8 mouse cellular contexts compared by ENCODE assay signal in genomic region chr19:8943047-8943446, GRCm38 (mm10). TPM values are rescaled to one million over a fixed set of nuclear protein-coding genes. Genes with fewer than 3 reads are reported as not detected.
DNase-seq lines count a peak whose midpoint lies in the region; ATAC-seq lines count a peak whose summit lies in the region.

No protein-coding gene starts in this region.

- peaks cover 51% of the 10 kb centered on the region for H3K36me3 ChIP-seq in kidney, embryonic 14.5 days (ENCODE audit: control insufficient read depth, insufficient read depth, low read length)
- peaks cover 39% of the 10 kb centered on the region for H3K36me3 ChIP-seq in hindbrain, embryonic 13.5 days
- H3K36me3 ChIP-seq in midbrain, embryonic 13.5 days = peaks cover 43% of the 10 kb centered on the region

- no peak for ATAC-seq in kidney, embryonic 14.5 days (ENCODE audit: low FRiP score, low TSS enrichment)
- no peak for ATAC-seq in hindbrain, embryonic 13.5 days (ENCODE audit: low FRiP score)
- ATAC-seq in midbrain, embryonic 13.5 days = no peak

- WGBS in kidney, embryonic 14.5 days = 60% methylated on average over 2 of the region's 2 CpGs
- 79% methylated on average over 2 of the region's 2 CpGs for WGBS in hindbrain, embryonic 13.5 days
- WGBS in midbrain, embryonic 13.5 days = 82% methylated on average over 2 of the region's 2 CpGs

- no peaks in the 10 kb centered on the region for H3K9me3 ChIP-seq in kidney, embryonic 14.5 days (ENCODE audit: control insufficient read depth, low read length)
- H3K9me3 ChIP-seq in hindbrain, embryonic 13.5 days = no peaks in the 10 kb centered on the region
- no peaks in the 10 kb centered on the region for H3K9me3 ChIP-seq in midbrain, embryonic 13.5 days

- H3K4me1 ChIP-seq in kidney, embryonic 14.5 days (ENCODE audit: control insufficient read depth, insufficient read depth, low read length) = peaks cover 23% of the 10 kb centered on the region
- H3K4me1 ChIP-seq in hindbrain, embryonic 13.5 days (replicated peaks) = peaks cover 41% of the 10 kb centered on the region
- peaks cover 38% of the 10 kb centered on the region for H3K4me1 ChIP-seq in midbrain, embryonic 13.5 days (replicated peaks)

- peak overlapping the region; percentile 99 for H3K9ac ChIP-seq in kidney, embryonic 14.5 days (ENCODE audit: low read depth, low read length)
- H3K9ac ChIP-seq in hindbrain, embryonic 13.5 days = peak overlapping the region; percentile 98
- peak overlapping the region; percentile 99 for H3K9ac ChIP-seq in midbrain, embryonic 13.5 days (replicated peaks)

- peak overlapping the region; percentile 97 for H3K4me3 ChIP-seq in kidney, embryonic 14.5 days (ENCODE audit: low read length)
- H3K4me3 ChIP-seq in hindbrain, embryonic 13.5 days = peak overlapping the region; percentile 96
- peak overlapping the region; percentile 98 for H3K4me3 ChIP-seq in midbrain, embryonic 13.5 days (replicated peaks)

- no peaks in the 10 kb centered on the region for H3K27me3 ChIP-seq in kidney, embryonic 14.5 days (ENCODE audit: control insufficient read depth, insufficient read depth, low read length)
- H3K27me3 ChIP-seq in hindbrain, embryonic 13.5 days = no peaks in the 10 kb centered on the region
- no peaks in the 10 kb centered on the region for H3K27me3 ChIP-seq in midbrain, embryonic 13.5 days

- H3K4me2 ChIP-seq in kidney, embryonic 14.5 days (replicated peaks; ENCODE audit: low read depth, low read length) = peak overlapping the region; percentile 60
- H3K4me2 ChIP-seq in hindbrain, embryonic 13.5 days = peak overlapping the region; percentile 74
- peak overlapping the region; percentile 72 for H3K4me2 ChIP-seq in midbrain, embryonic 13.5 days (replicated peaks)

- DNase-seq in kidney, postnatal 4 days = no peak
- DNase-seq in adipocyte (ENCODE audit: low spot score) = peak; percentile 52
- DNase-seq in layer of hippocampus, postnatal 36 days = no peak
- DNase-seq in urinary bladder, postnatal 10 days (ENCODE audit: low spot score) = no peak
- no peak for DNase-seq in cerebellum, postnatal 4 days (ENCODE audit: low spot score in 2 of 2)

- H3K27ac ChIP-seq in kidney, embryonic 14.5 days (ENCODE audit: low read depth, low read length) = no peak overlapping the region; the same call in 1 of the 2 replicates
- no peak overlapping the region for H3K27ac ChIP-seq in hindbrain, embryonic 13.5 days
- no peak overlapping the region for H3K27ac ChIP-seq in midbrain, embryonic 13.5 days

RNA-seq across cellular contexts. Expression of gene Mta2, which starts 1.4 kb away (rescaled TPM):
- 45.3 and 67.2 TPM in 2 replicates for polyA plus RNA-seq in kidney, embryonic 14.5 days (2014; fragmentation: Nextera tagmentation; extraction: Ambion mirVana)
- polyA plus RNA-seq in hindbrain, embryonic 13.5 days (2015; fragmentation: Nextera tagmentation; extraction: Ambion mirVana) = 133 and 137 TPM in 2 replicates
- polyA plus RNA-seq in midbrain, embryonic 13.5 days (2015; fragmentation: Nextera tagmentation; extraction: Ambion mirVana) = 149 and 153 TPM in 2 replicates
- 10 to 100 TPM; 54.7 to 60.7 TPM for total RNA-seq in layer of hippocampus, postnatal 36 days (2021)

RNA-seq across cellular contexts. Expression of gene Tut1, which starts 10.6 kb away (rescaled TPM):
- polyA plus RNA-seq in kidney, embryonic 14.5 days (2014; fragmentation: Nextera tagmentation; extraction: Ambion mirVana) = 25.1 and 31.7 TPM in 2 replicates
- polyA plus RNA-seq in hindbrain, embryonic 13.5 days (2015; fragmentation: Nextera tagmentation; extraction: Ambion mirVana) = 29.4 and 31.1 TPM in 2 replicates
- polyA plus RNA-seq in midbrain, embryonic 13.5 days (2015; fragmentation: Nextera tagmentation; extraction: Ambion mirVana) = 32.4 and 32.6 TPM in 2 replicates
- total RNA-seq in layer of hippocampus, postnatal 36 days (2021) = 10 to 100 TPM; 19.6 to 19.7 TPM

RNA-seq across cellular contexts. Expression of gene Eml3, which starts 13.7 kb away (rescaled TPM):
- 17.6 and 18.7 TPM in 2 replicates for polyA plus RNA-seq in kidney, embryonic 14.5 days (2014; fragmentation: Nextera tagmentation; extraction: Ambion mirVana)
- 9.4 and 11.3 TPM in 2 replicates for polyA plus RNA-seq in hindbrain, embryonic 13.5 days (2015; fragmentation: Nextera tagmentation; extraction: Ambion mirVana)
- polyA plus RNA-seq in midbrain, embryonic 13.5 days (2015; fragmentation: Nextera tagmentation; extraction: Ambion mirVana) = 8.7 and 9.2 TPM in 2 replicates
- 10 to 100 TPM; 10.9 to 11.8 TPM for total RNA-seq in layer of hippocampus, postnatal 36 days (2021)

RNA-seq across cellular contexts. Expression of gene Rom1, which starts 13.9 kb away (rescaled TPM):
- 1.2 and 2.0 TPM in 2 replicates for polyA plus RNA-seq in kidney, embryonic 14.5 days (2014; fragmentation: Nextera tagmentation; extraction: Ambion mirVana)
- 1.6 and 1.8 TPM in 2 replicates for polyA plus RNA-seq in hindbrain, embryonic 13.5 days (2015; fragmentation: Nextera tagmentation; extraction: Ambion mirVana)
- polyA plus RNA-seq in midbrain, embryonic 13.5 days (2015; fragmentation: Nextera tagmentation; extraction: Ambion mirVana) = 1.9 and 2.4 TPM in 2 replicates
- 1 to 10 TPM; 4.0 TPM for total RNA-seq in layer of hippocampus, postnatal 36 days (2021)

RNA-seq across cellular contexts. Expression of gene B3gat3, which starts 22.9 kb away (rescaled TPM):
- 33.5 and 38.8 TPM in 2 replicates for polyA plus RNA-seq in kidney, embryonic 14.5 days (2014; fragmentation: Nextera tagmentation; extraction: Ambion mirVana)
- 89.7 and 91.8 TPM in 2 replicates for polyA plus RNA-seq in hindbrain, embryonic 13.5 days (2015; fragmentation: Nextera tagmentation; extraction: Ambion mirVana)
- 82.2 and 89.5 TPM in 2 replicates for polyA plus RNA-seq in midbrain, embryonic 13.5 days (2015; fragmentation: Nextera tagmentation; extraction: Ambion mirVana)
- total RNA-seq in layer of hippocampus, postnatal 36 days (2021) = 100 to 1,000 TPM; 165 to 175 TPM
